Mouse (Mus musculus): Measurements from ENCODE around the gene Sufu.
A peak's percentile ranks its signal among the peaks of the same experiment; 100 is the strongest.

Sufu gene

DNA sequence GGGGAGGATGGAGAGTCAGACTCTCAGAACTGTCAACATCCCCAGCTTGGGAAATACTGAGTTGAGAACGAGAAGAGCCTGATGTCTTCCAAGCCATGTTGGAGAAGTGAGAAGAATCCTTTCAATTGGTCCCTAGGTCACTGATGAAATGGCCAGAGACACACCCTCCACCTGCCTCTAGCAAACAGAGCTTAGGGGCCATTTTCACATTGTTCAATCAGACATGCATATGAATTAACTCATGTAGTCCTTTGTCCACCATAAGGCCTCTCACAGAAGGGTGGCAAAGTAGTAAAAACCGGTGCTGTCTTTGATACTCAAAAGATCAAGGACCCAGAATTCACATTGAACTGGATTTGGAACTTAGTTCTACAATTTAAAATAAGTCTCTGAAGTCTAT is 100.5 kb downstream of the Sufu start:
- DNase-seq (ENCODE audit: low read depth, low spot score): no peak

- no peak for DNase-seq (ENCODE audit: low read depth, low spot score)
These were observed 102.8 kb downstream of the Sufu start for GRCm38 (mm10) chr19:46499539-46499835.

GRCm38 (mm10) chr19:46499836-46500580 is 103.3 kb downstream of the Sufu start:
- DNase-seq (ENCODE audit: low read depth, low spot score): peak; percentile 99

- DNase-seq (ENCODE audit: low read depth, low spot score): no peak
These were observed 104.1 kb downstream of the Sufu start for GRCm38 (mm10) chr19:46500581-46501341.

DNA sequence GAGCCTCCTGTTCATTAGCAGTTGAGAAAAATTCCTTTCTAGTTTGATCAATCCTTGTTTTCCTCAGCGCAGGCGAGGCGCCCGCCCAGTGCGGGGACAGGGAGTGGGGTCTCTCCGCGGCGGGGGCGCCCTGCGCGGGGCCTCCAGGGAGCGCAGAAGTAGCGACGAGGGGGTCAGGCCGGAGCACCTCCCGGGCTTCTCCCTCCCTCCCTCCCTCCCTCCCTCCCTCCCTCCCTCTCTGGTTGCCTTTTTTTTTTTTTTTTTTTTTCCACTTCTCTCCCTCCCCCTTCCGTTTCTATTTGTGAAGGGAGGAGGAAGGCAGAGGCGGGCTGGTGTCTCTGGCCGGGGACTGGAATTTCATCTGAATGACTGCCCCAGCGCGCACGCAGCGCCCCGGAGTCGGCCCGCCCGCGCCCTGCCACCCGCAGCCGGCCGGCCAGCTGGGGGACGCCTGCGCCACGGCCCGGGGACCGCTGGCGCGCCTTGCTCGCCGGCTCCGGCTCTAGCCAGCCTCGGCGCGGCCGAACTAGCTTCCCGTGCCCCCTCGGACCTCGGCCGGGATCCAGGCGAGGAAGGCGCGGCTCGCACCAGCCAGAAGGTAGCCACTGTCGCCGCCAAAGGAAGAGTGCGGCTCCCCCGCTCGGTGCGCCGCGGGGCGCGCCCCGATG is 104.8 kb downstream of the Sufu start, which contains the start of gene Trim8:
TSS of gene Trim8 (plus strand) at position 302 of the 668 bp plus-strand sequence.
- peak; percentile 66 for DNase-seq (ENCODE audit: low read depth, low spot score)

DNA sequence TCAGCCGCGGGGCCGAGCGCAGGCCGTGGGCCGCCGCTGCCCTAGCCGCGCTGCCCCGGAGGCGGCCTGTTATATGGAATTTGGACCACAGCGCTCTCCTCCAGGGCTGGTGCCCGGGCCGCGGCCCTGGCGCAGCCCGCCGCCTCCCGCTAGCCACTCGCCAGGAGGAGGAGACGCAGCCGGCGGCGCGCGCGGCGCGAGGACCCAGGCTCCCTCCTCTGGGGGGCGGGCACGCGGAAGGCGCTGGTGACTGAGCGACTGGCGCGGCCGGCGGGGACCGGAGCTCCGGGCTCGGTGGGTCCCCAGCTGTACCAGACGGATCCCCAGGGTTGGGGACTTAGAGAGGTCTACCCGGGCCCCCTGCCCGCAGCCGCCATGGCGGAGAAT is 105.4 kb downstream of the Sufu start:
- DNase-seq (ENCODE audit: low read depth, low spot score): no peak

- no peak for DNase-seq (ENCODE audit: low read depth, low spot score)
These were observed 105.9 kb downstream of the Sufu start for GRCm38 (mm10) chr19:46502471-46503166.

- DNase-seq (ENCODE audit: low read depth, low spot score): no peak
These were observed 106.8 kb downstream of the Sufu start for GRCm38 (mm10) chr19:46503351-46504084.

DNA sequence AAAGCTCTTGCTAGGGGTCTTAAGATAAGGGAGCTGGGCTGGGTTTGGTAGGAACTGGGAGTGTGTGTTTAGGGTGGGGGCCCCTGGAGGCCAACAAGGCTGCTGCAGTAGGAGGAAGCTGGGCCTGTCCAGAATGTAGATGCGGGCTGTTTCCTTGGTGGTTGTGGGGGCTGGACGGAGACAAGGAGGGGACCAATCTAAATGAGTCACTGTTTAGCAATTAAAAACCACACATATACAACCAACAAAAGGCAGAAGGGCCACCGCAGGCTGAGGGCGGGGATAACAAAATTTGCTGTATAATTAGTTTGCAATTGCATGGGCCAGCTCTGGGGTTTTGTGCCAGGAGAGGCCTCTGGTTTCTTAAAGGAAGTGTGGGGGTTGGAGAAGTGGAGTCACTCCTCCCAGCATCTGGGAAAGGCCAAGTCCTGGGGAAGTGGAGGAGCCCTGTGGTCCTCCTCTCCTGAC is 107.4 kb downstream of the Sufu start:
- no peak for DNase-seq (ENCODE audit: low read depth, low spot score)

GRCm38 (mm10) chr19:46504822-46505417 is 108.2 kb downstream of the Sufu start:
- no peak for DNase-seq (ENCODE audit: low read depth, low spot score)

- no peak for DNase-seq (ENCODE audit: low read depth, low spot score)
These were observed 109.1 kb downstream of the Sufu start for GRCm38 (mm10) chr19:46505646-46506371.

GRCm38 (mm10) chr19:46506372-46506717 is 109.6 kb downstream of the Sufu start:
- no peak for DNase-seq (ENCODE audit: low read depth, low spot score)

DNA sequence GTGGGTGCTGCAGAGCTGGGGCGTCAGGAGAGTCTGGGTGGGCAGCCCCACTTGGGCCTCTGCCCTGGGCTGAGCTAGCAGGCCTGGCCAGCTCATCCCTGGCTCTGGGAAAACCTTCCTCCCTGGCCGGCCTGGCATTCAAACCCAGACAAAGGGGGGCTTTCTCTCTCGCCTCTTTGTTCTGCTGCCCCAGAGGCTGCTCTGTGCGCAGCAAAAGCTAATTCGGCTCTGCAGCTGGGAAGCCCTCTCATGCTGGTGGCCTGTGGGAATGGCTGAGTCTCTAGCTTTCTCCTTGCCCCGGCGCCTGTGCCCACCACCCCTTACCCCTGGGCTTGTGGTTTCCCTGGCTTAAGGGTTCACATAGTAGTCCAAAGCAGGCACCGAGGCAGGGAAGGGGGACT is 110.5 kb downstream of the Sufu start:
- DNase-seq (ENCODE audit: low read depth, low spot score): no peak

DNA sequence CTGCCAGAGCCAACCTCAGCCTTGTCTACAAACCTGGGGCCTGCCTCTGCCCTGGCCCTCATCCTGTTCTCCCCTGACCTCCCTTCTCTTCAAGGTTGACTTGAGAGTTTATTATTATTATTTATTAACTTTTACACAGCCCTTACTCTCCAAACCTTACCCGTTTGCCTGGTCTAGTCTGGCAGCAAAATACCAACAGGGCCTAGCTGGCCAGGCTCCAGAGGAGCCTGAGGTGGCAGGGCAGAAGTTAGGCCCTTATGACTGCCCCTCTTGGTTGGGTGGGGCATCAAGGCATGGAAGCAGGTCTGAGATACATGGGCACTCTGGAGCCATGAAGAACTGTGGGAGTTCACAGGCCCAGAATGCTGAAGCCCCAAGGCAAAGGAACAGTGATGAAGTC is 111.1 kb downstream of the Sufu start:
- no peak for DNase-seq (ENCODE audit: low read depth, low spot score)

DNA sequence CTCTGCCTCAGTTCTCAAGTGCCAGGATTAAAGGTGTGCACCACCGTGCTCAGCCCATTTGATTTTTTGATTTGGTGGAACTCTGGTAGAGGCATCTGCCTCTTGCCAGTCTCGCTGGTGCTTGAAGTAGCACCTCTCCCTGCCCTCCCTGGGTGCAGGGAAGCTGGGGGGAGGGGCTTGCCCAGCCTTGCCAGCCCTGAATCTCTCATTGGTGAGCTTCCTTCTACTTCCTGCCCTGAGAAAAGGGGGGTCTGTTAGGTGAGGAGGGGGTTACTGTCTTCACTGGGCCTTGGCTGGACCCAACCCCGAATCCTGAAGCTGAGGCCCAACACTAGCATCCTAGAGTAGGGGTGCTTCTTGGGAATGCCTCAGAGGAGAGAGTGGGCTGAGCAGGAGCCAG is 112.0 kb downstream of the Sufu start:
- DNase-seq (ENCODE audit: low read depth, low spot score): no peak

DNA sequence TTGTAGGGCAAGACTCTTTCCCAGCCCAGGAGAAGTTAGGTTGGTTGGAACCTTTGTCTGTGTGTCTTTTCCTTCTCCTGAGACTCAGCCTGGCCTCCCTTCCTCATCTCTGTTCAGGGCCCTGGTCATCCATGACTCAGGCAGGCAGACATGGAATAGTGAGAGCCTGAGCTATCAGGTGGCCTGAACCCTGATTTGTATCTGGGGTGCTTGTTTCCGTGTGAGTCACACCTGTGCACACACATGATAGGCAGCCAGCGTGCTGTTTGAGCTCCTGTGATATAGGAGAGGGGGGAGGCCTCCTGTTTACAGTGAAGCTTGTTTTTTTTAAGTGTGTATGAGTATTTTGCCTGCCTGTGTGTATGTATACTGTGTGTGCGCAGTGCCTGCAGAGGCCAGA is 112.5 kb downstream of the Sufu start:
- DNase-seq (ENCODE audit: low read depth, low spot score): no peak

GRCm38 (mm10) chr19:46509736-46510135 is 113.0 kb downstream of the Sufu start:
- DNase-seq (ENCODE audit: low read depth, low spot score): no peak

- no peak for DNase-seq (ENCODE audit: low read depth, low spot score)
These were observed 113.7 kb downstream of the Sufu start for GRCm38 (mm10) chr19:46510401-46510800.

- no peak for DNase-seq (ENCODE audit: low read depth, low spot score)
These were observed 114.1 kb downstream of the Sufu start for GRCm38 (mm10) chr19:46510824-46511223.

GRCm38 (mm10) chr19:46511263-46511662 is 114.6 kb downstream of the Sufu start:
- no peak for DNase-seq (ENCODE audit: low read depth, low spot score)

Data from embryo, embryonic 11.5 days (tissue).